7 mouse cellular contexts compared by ENCODE assay signal in the genomic region with DNA sequence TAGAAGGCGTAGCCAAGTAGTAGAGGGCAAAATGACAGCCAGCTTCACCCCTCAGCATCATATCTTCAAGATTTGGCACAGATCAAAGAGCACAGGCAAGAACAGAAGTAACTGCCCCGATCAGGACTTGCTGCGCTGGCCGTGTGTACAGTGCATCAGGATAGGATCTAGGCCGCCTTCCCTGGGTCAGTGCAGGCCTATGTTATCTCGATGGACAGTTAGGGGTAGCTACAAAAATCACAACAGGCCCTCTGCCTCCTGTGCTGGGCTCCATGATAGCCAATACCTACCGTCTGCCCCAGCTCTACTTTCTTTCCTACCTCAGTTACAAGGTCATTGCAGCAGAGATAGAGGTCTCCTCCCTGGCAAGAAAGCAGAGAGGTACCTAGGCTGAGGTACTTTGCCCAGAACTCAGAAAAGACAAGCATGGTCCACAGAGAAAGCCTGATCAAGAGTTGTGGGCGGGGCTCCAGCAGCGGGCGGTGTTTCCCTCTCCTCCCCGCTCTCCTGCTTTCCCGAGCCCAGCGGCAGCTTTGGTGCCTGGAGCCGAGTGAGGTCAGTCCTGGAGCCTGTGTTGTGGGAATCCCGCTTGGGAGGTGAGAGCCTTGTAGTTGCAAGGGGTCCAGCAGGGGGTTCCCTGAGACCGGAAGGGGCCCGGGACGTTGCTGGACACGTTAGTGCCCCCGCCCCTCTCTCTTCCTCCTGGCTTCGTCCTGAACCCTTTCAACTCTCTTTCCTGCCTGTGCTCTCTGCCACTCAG. TPM values are rescaled to one million over a fixed set of nuclear protein-coding genes. Genes with fewer than 3 reads are reported as not detected.
A peak's percentile ranks its signal among the peaks of the same experiment; 100 is the strongest.
DNase-seq lines count a peak whose midpoint lies in the region; ATAC-seq and TF ChIP-seq lines count a peak whose summit lies in the region.

A gene (plus strand): TSS at position 502 of the 760 bp plus-strand sequence.

- TF ChIP-seq POLR2A in heart, adult 2 months (IDR thresholded peaks at IDR 0.05; ENCODE audit: insufficient read depth, low read depth, low read length) = no peak

- no peak for TF ChIP-seq EP300 in heart, adult 2 months (IDR thresholded peaks at IDR 0.05; ENCODE audit: insufficient read depth, low read depth, low read length)

- peak; percentile 37; the same call in 1 of the 2 replicates for ATAC-seq in lung, embryonic 14.5 days (ENCODE audit: insufficient read depth)

- intact Hi-C loops in heart, adult 2 months (cut with DNase I) = loop anchor here (5.0 kb wide), 1 partner anchor 162 kb away; no protein-coding TSS in a partner anchor

- TF ChIP-seq CTCF in heart, adult 2 months (IDR thresholded peaks at IDR 0.05) = no peak
- TF ChIP-seq CTCF in lung, embryonic 14.5 days (IDR thresholded peaks at IDR 0.05; ENCODE audit: low read depth) = no peak; the same call in 1 of the 2 replicates

- H3K4me3 ChIP-seq in heart, adult 2 months = peak within 1 kb of the TSS; percentile 50
- peak within 1 kb of the TSS; percentile 39 for H3K4me3 ChIP-seq in lung, embryonic 14.5 days (ENCODE audit: low read depth, low read length)

- H3K4me1 ChIP-seq in heart, adult 2 months (ENCODE audit: control insufficient read depth, insufficient read depth, low read length) = peaks cover 8% of the 10 kb centered on the region
- peaks cover 18% of the 10 kb centered on the region for H3K4me1 ChIP-seq in lung, embryonic 14.5 days (ENCODE audit: insufficient read depth)

- DNase-seq in adrenal gland, adult 18-20 months (ENCODE audit: low spot score in 2 of 2) = peak; percentile 43 to 52
- peak; percentile 82 for DNase-seq in embryo, embryonic 11 days
- peak; percentile 65 to 67 for DNase-seq in heart, adult 2 months
- peak; percentile 57 for DNase-seq in kidney, adult 18-20 months
- peak; percentile 77 for DNase-seq in lung, embryonic 14.5 days
- peak; percentile 13 for DNase-seq in ovary, adult 18-20 months (ENCODE audit: low spot score)
- DNase-seq in frontal cortex, adult 2 months (ENCODE audit: extremely low spot score in 1 of 2, low spot score in 1 of 2) = no peak

- H3K9ac ChIP-seq in heart, adult 2 months (ENCODE audit: low read depth, low read length) = peak within 1 kb of the TSS; percentile 43
- peak within 1 kb of the TSS; percentile 50 for H3K9ac ChIP-seq in lung, embryonic 14.5 days

- no peaks in the 10 kb centered on the region for H3K79me2 ChIP-seq in heart, adult 2 months (replicated peaks; ENCODE audit: control insufficient read depth, insufficient read depth, low read length)

- H3K4me2 ChIP-seq in lung, embryonic 14.5 days = peak within 1 kb of the TSS; percentile 70

- H3K27ac ChIP-seq in heart, adult 2 months = no peak within 1 kb of the TSS; the same call in 1 of the 2 replicates
- peak within 1 kb of the TSS; percentile 48; the same call in 1 of the 2 replicates for H3K27ac ChIP-seq in lung, embryonic 14.5 days (ENCODE audit: low read depth)

- H3K36me3 ChIP-seq in heart, adult 2 months (ENCODE audit: control insufficient read depth, insufficient read depth, low read length) = no peaks in the 10 kb centered on the region
- no peaks in the 10 kb centered on the region for H3K36me3 ChIP-seq in lung, embryonic 14.5 days (ENCODE audit: insufficient read depth)

- 0 out of 2 replicates have a peak, but pooled peaks cover 1% of the 10 kb centered on the region for H3K27me3 ChIP-seq in heart, adult 2 months (ENCODE audit: control insufficient read depth, insufficient read depth, low read length)
- no peaks in the 10 kb centered on the region for H3K27me3 ChIP-seq in lung, embryonic 14.5 days (ENCODE audit: insufficient read depth, low read length)

- no peaks in the 10 kb centered on the region for H3K9me3 ChIP-seq in lung, embryonic 14.5 days (ENCODE audit: low read depth, low read length)

- 14% methylated on average over 21 of the region's 21 CpGs for WGBS in heart, adult 2 months
- WGBS in lung, embryonic 14.5 days = 13% methylated on average over 21 of the region's 21 CpGs

RNA-seq across cellular contexts. Expression of the gene that starts here (rescaled TPM):
- total RNA-seq in adrenal gland, adult 18-20 months (2021) = 1 to 10 TPM; 1.3 to 2.4 TPM
- 1 to 10 TPM; 1.1 to 1.7 TPM for total RNA-seq in heart, adult 2 months (2021)
- polyA plus RNA-seq in heart, adult 2 months (2012; rRNA removed) = 1.2 and 1.5 TPM in 2 replicates
- polyA plus RNA-seq in lung, embryonic 14.5 days (2014; fragmentation: Nextera tagmentation; extraction: Ambion mirVana) = 1.2 and 1.8 TPM in 2 replicates
- 0.65 and 0.86 TPM in 2 replicates for polyA plus RNA-seq in frontal cortex, adult 2 months (2012; rRNA removed)

Comparison
In these comparisons a context has a peak if more than half of its experiments do, and no peak if none do; other contexts are left out.
1. DNase-seq: peak in adrenal gland, adult 18-20 months (2 of 2), embryo, embryonic 11 days (single experiment), heart, adult 2 months (2 of 2), kidney, adult 18-20 months (single experiment), lung, embryonic 14.5 days (single experiment) and ovary, adult 18-20 months (single experiment); none in frontal cortex, adult 2 months (0 of 2).